22 mouse cellular contexts compared by ENCODE assay signal in the genomic region with DNA sequence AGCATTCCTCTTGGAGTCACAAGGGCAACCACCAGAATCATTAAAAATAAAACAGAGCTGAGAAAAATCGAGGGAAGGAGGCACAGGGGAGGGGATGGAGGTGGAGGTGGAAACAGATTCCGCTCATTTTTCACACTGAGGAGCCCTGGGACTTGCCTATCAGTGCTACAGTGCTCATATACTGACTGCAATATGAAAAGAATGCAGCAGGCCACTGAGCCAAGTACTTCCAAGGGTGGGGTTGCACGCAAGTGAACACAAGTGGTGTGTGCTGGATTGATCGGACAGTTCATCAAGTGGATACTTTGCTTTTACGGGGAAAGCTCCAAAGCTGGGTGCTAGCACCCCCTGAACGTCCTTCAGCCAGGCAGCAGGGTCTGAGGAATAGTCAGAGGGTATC. TPM values are rescaled to one million over a fixed set of nuclear protein-coding genes. Genes with fewer than 3 reads are reported as not detected.
"Had no signal": no experiment of that assay in that cellular context is flagged by ENCODE, and none has a peak within 500 bp of the region (broad histone marks: within the 10 kb centered on the region; RNA-seq: fewer than 3 reads in every experiment).

No protein-coding gene starts in this region.

- ATAC-seq: liver, postnatal 0 days; midbrain, embryonic 16.5 days had no signal

- H3K36me3 ChIP-seq: liver, embryonic 13.5 days; liver, embryonic 15.5 days; lung, embryonic 15.5 days; midbrain, embryonic 10.5 days; midbrain, embryonic 12.5 days; neural tube, embryonic 13.5 days; neural tube, embryonic 15.5 days; stomach, embryonic 15.5 days had no signal

- H3K9me3 ChIP-seq: liver, embryonic 13.5 days; liver, embryonic 15.5 days; lung, embryonic 15.5 days; midbrain, embryonic 10.5 days; midbrain, embryonic 12.5 days; neural tube, embryonic 13.5 days; neural tube, embryonic 15.5 days; stomach, embryonic 15.5 days had no signal

- H3K4me2 ChIP-seq: liver, embryonic 11.5 days; liver, embryonic 13.5 days; liver, embryonic 15.5 days; lung, embryonic 15.5 days; midbrain, embryonic 12.5 days; neural tube, embryonic 13.5 days; neural tube, embryonic 15.5 days; stomach, embryonic 15.5 days had no signal

- DNase-seq: liver; liver, embryonic 13.5 days; liver, postnatal 0 days; midbrain, embryonic 14.5 days; retina, postnatal 1 day; right cerebral cortex, adult 18-20 months; right cerebral cortex, postnatal 25 days; right cerebral cortex, postnatal 4 days; thymus, adult 2 months; thymus, postnatal 25 days; thymus, postnatal 4 days had no signal

- H3K4me1 ChIP-seq: liver, embryonic 13.5 days; liver, embryonic 15.5 days; lung, embryonic 15.5 days; neural tube, embryonic 13.5 days; neural tube, embryonic 15.5 days; stomach, embryonic 15.5 days had no signal

- H3K27ac ChIP-seq: liver, embryonic 13.5 days; liver, embryonic 15.5 days; lung, embryonic 15.5 days; midbrain, embryonic 10.5 days; midbrain, embryonic 12.5 days; neural tube, embryonic 13.5 days; neural tube, embryonic 15.5 days; stomach, embryonic 15.5 days; stomach, postnatal 0 days had no signal

- H3K4me3 ChIP-seq: liver, embryonic 13.5 days; liver, embryonic 15.5 days; lung, embryonic 15.5 days; midbrain, embryonic 10.5 days; midbrain, embryonic 12.5 days; myocyte; neural tube, embryonic 13.5 days; neural tube, embryonic 15.5 days; stomach, embryonic 15.5 days had no signal

- H3K27me3 ChIP-seq: liver, embryonic 15.5 days; lung, embryonic 15.5 days; midbrain, embryonic 12.5 days; stomach, embryonic 15.5 days had no signal

- H3K9ac ChIP-seq: liver, embryonic 13.5 days; liver, embryonic 15.5 days; liver, postnatal 0 days; lung, embryonic 15.5 days; midbrain, embryonic 12.5 days; neural tube, embryonic 13.5 days; neural tube, embryonic 15.5 days; stomach, embryonic 15.5 days had no signal

RNA-seq across cellular contexts. Expression of a gene that starts 30.7 kb away (rescaled TPM):
- polyA plus RNA-seq: liver, embryonic 13.5 days had no signal
